Mouse (Mus musculus) kidney, postnatal 14 days (tissue): ENCODE results near the gene Arfgef2.
A peak's percentile ranks its signal among the peaks of the same experiment; 100 is the strongest.

ENCODE experiments used
- DNase-seq: peaks from one replicate; pipeline ENCODE4 v3.0.0; 2022; ENCODE audit warnings: mixed read lengths

Gene Arfgef2

GRCm38 (mm10) chr2:166865476-166865875 lies 60.1 kb downstream of the Arfgef2 start:
- no peak for DNase-seq

GRCm38 (mm10) chr2:166870271-166870865 lies 65.0 kb downstream of the Arfgef2 start:
- peak; percentile 51 for DNase-seq

GRCm38 (mm10) chr2:166870899-166871298 lies 65.5 kb downstream of the Arfgef2 start:
- no peak for DNase-seq

GRCm38 (mm10) chr2:166874675-166875280 lies 69.4 kb downstream of the Arfgef2 start:
- no peak for DNase-seq

GRCm38 (mm10) chr2:166875561-166875960 lies 70.2 kb downstream of the Arfgef2 start:
- no peak for DNase-seq

GRCm38 (mm10) chr2:166876331-166876730 lies 70.9 kb downstream of the Arfgef2 start:
- DNase-seq, result no peak

DNA sequence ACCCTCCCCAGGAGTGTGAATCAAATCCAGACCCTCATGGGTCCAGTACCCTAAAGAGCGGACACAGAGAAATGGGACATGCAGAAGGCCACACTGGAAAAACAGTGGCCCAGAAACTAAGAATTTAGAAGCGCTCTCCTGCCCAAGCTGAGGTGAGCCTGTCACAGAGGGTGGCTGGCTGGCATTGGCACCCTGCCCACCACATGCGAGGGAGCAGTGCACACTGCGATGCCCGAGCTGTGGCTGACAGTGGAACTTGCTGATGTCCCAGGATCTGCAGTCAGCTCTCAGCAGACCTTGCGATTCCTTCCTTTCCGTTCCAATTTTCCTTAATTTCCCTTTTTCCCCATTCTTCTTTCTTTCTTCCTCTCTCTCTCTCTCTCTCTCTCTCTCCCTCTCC lies 79.7 kb downstream of the Arfgef2 start:
- no peak for DNase-seq

DNA sequence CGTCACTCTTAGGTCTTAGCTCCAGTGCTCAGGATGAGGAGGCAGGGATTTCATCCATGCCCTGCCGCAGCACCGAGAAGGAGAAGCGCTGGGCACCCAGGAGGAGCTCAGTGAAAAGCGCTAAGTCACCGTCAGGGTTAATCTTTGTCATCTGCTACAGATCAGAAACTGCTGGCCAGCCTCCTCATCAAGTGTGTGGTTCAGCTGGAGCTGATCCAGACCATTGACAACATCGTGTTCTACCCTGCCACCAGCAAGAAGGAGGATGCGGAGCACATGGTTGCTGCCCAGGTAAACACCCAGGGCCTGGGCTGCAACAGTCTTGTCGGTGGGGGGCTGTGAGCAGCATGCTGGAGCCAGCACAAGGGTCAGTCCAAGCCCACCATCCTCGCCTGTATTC lies 80.2 kb downstream of the Arfgef2 start:
- no peak for DNase-seq

GRCm38 (mm10) chr2:166886231-166886630 lies 80.8 kb downstream of the Arfgef2 start:
- no peak for DNase-seq

DNA sequence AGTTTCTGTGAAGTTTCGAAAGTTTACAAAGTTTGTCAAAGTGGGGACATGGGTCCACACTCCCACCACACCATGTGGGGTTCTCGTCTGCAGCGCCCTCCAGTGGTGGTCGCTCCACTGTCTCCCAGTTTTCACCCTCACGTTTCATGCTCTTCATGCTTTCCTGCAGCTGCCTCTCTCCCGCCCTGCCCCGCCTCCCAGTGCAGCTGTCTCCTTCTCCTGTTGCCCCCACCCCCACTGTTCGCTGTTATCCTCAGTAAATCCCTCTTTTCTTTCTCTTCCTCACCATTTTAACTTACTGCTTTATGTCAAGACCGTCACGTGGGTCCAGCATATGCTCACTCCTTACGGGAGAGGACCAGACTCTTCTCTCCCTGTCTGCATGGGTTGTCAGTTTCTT lies 82.4 kb downstream of the Arfgef2 start:
- DNase-seq, result no peak

DNA sequence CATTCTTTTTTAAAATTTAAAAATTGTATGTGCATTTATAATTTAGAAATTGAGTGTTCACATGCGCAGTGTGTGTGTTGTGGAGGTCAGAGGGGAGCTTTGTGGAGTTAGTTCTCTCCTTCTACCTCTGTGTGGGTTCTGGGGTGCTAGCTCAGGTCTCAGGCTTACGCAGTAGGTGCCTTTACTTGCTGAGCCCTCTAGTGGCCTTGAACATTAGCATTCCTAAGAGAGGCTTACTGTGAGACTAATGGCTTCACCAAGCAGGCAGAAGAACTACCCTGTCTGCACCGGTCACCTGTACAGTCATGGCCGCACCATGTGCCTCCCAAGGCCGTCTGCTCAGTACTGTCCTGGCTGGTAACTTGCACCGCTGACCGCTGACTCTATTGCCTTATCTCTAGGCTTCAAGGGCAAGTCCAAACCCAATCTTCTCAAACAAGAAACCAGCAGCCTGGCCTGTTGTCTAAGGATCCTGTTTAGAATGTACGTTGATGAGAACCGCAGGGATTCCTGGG lies 86.0 kb downstream of the Arfgef2 start:
- DNase-seq, result no peak

- DNase-seq, result peak; percentile 20
Measured at GRCm38 (mm10) chr2:166892158-166892680, 86.8 kb downstream of the Arfgef2 start.

- DNase-seq, result no peak
Measured at GRCm38 (mm10) chr2:166893036-166893435, 87.6 kb downstream of the Arfgef2 start.

DNA sequence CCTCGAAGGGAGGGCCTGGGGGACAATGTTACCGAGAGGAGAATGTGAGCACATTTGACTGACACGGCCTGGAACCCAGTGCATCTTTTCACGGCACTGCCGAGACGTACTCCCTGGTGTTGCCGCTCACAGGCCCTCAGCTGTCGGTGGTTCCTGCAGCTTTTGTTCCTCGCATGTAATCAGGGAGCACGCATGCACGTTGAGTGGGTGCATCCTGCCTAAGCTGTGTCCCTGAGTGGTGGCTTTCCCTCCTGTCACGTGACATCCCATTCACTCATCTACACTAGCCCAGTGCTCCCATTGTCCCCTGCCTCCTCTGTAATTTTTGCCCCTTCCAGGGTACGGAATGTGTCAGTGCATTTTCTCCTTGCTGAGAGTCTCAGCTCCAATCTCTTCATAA lies 91.0 kb downstream of the Arfgef2 start:
- DNase-seq, result no peak

GRCm38 (mm10) chr2:166896974-166897373 lies 91.6 kb downstream of the Arfgef2 start:
- no peak for DNase-seq

DNA sequence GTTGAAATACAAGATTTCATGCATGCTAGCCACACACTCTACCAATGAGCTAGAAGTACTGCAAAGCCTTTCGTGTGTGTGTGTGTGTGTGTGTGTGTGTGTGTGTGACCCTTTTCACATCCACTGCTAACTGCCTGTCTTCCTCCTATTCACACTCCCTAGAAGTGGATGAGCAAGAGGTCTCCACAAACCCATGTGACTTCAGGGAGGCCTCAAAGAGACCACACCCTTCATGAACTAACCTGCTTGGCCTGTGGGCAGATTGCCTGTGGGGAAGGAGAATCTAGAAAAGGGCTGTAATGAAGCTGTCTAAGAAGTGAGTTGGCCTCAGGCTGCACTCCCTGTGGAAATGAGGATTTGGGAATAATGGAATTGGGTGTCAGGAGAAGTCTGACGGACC lies 93.8 kb downstream of the Arfgef2 start:
- no peak for DNase-seq

DNA sequence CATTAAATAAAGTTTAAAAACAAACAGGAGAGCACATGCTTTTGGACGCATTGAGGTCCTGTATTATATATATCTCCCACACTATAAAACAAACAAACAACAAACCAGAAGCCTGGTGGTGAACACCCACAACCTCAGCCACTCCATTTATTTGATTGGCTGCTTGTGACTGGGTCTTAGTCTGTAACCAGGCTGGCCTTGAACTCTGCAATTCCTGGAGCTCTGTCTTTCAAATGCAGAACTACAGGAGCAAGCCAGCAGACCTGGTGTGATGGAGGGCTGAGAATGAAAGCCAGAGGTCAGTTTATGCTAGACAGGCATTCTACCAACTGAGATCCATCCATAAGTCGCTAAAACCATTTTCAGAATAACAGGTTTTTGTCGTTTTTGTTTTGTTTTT lies 94.4 kb downstream of the Arfgef2 start:
- DNase-seq, result no peak

DNA sequence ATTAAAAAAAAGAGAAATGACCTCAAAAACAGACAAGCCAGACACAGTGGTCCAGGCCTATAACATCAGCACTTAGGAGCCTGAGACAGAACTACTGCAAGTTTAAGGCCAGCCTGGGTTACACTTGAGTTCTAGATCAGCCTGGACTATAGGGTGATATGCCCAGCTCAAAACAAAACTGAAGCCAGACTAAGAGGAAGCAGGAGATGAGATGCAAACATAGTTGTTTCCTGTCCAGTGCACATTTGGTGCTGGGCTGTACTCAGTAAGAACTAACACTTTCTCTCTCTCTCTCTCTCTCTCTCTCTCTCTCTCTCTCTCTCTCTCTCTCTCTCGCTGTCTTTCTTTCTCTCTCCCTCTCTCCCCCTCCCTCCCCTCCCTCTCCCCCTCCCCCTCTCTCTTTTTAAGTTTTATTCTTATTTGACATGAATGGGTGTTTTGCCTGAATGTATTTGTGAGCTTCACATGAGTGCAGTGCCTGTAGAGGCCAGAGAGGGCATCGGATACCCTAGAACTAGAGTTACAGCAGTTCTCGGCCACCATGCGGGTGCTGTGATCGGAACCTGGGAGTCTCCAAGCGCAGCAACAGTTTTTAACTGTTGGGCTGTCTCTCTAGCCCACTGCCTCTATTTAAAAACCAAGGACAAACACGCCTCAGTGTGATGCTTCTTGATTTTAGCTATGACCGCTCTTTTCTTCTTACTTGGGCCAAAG lies 95.6 kb downstream of the Arfgef2 start:
- no peak for DNase-seq

GRCm38 (mm10) chr2:166903719-166904282 lies 98.4 kb downstream of the Arfgef2 start:
- no peak for DNase-seq

- DNase-seq, result peak; percentile 98
Measured at GRCm38 (mm10) chr2:166905711-166906522, 100.5 kb downstream of the Arfgef2 start, which contains the start of gene Cse1l. Gene Cse1l (plus strand): TSS chr2:166906040.

- peak; percentile 8 for DNase-seq
Measured at GRCm38 (mm10) chr2:166906523-166907182, 101.3 kb downstream of the Arfgef2 start.

GRCm38 (mm10) chr2:166909729-166910128 lies 104.3 kb downstream of the Arfgef2 start:
- DNase-seq, result no peak
